Mouse (Mus musculus) ES-E14 (cell line): ENCODE measurements around the gene Acss3.

Source experiments
- MAFK ChIP-seq: IDR thresholded peaks from 2 replicates; pipeline ENCODE4 v1.6.1; 2014; ENCODE audit warnings: mild to moderate bottlenecking, low read depth, low read length, inconsistent platforms; ENCODE audit not compliant: insufficient read depth
- ZC3H11A ChIP-seq: IDR thresholded peaks from 2 replicates; pipeline ENCODE4 v1.6.1; 2012; ENCODE audit warnings: low read depth, mild to moderate bottlenecking, inconsistent platforms, low read length, borderline replicate concordance
- ZNF384 ChIP-seq: IDR thresholded peaks from 2 replicates; pipeline ENCODE4 v1.6.1; 2012; ENCODE audit warnings: low read depth, low read length, inconsistent platforms

- TF ChIP-seq ZC3H11A = no peak
- TF ChIP-seq ZNF384 = no peak
- TF ChIP-seq MAFK = peak; percentile 91
Measured at GRCm38 (mm10) chr10:107148759-107149158, 25.3 kb upstream of the Acss3 start.
